Mouse (Mus musculus) stomach, embryonic 16.5 days (tissue): ENCODE results near the gene Spef1. TPM values are rescaled to one million over a fixed set of nuclear protein-coding genes. Genes with fewer than 3 reads are reported as not detected.

Experiments
- ATAC-seq: fragments of 200-750 bp; cut with Nextera tagmentation; 2 replicates; pipeline ENCODE4 v1.8.0; 2017; ENCODE audit warnings: moderate number of reproducible peaks, moderate TSS enrichment; ENCODE audit not compliant: insufficient read depth, low FRiP score
- H3K27ac ChIP-seq: fragments of 300-500 bp; sonication (generic); 2 replicates; pipeline ENCODE4 v1.5.1; 2014; ENCODE audit warnings: low read length
- H3K27me3 ChIP-seq: fragments of 300-500 bp; sonication (generic); 2 replicates; pipeline ENCODE4 v1.6.1; 2014; ENCODE audit warnings: low read length, control low read depth, mixed read lengths; ENCODE audit not compliant: control insufficient read depth, insufficient read depth
- H3K36me3 ChIP-seq: fragments of 300-500 bp; sonication (generic); 2 replicates; pipeline ENCODE4 v1.6.1; 2014; ENCODE audit warnings: low read length; ENCODE audit not compliant: control insufficient read depth, insufficient read depth
- H3K4me1 ChIP-seq: fragments of 300-500 bp; sonication (generic); 2 replicates; pipeline ENCODE4 v1.6.1; 2014; ENCODE audit warnings: low read length, control low read depth, mixed read lengths; ENCODE audit not compliant: control insufficient read depth, insufficient read depth
- H3K4me2 ChIP-seq: fragments of 300-500 bp; sonication (generic); 2 replicates; pipeline ENCODE4 v1.6.1; 2014; ENCODE audit warnings: low read depth, low read length, mixed read lengths
- H3K4me3 ChIP-seq: fragments of 300-500 bp; sonication (generic); replicated peaks from 2 replicates; pipeline ENCODE4 v1.5.1; 2014; ENCODE audit warnings: mild to moderate bottlenecking, low read length
- H3K9ac ChIP-seq: fragments of 300-500 bp; sonication (generic); 2 replicates; pipeline ENCODE4 v1.6.1; 2014; ENCODE audit warnings: low read length
- H3K9me3 ChIP-seq: fragments of 300-500 bp; sonication (generic); replicated peaks from 2 replicates; pipeline ENCODE4 v1.6.1; 2016; ENCODE audit warnings: low read length, control low read depth; ENCODE audit not compliant: control insufficient read depth
- WGBS: fragments of 180-500 bp; shearing (Covaris S2); extraction: QIAGEN DNeasy Blood & Tissue Kit; methylation state at CpG from one replicate; pipeline ENCODE4 v1.1.7; 2014; 5-methylcytosine and 5-hydroxymethylcytosine counted together
- polyA plus RNA-seq: library from polyadenylated mRNA; unstranded; fragments of >200 nt; fragmentation: Nextera tagmentation; extraction: Ambion mirVana; gene quantifications from 2 replicates; pipeline ENCODE4 v1.2.1, GENCODE M21; 2015

Gene Spef1
- polyA plus RNA-seq, 1 experiment from 2014 or later = 3.6 TPM

DNA sequence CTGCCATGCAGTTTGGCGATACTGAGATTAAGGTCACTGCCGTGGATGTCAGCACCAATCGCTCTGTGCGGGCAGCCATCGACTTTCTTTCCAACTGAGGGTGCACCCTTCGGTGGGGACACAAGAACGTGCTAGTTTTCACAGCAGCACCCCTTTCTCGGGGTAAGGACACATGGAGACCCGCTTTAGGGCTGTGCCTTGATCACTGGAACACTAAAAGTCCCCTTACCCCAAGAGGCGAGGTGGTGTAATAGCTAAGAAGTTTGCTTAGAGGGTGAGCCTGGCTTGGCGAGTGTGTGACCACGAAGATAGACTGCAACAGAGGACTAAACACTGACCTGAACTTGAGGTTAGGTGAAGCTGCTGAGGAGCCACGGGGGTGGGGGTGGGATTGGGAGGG is 42.0 kb downstream of the Spef1 start:
- 57% methylated on average over 13 of the region's 13 CpGs for WGBS
- no peaks in the 10 kb centered on the region for H3K9me3 ChIP-seq
- H3K27ac ChIP-seq = no peak overlapping the region
- ATAC-seq = no peak
- H3K4me3 ChIP-seq = no peak overlapping the region
- H3K4me1 ChIP-seq = peaks cover 5% of the 10 kb centered on the region; the same call in 1 of the 2 replicates
- H3K27me3 ChIP-seq = no peaks in the 10 kb centered on the region
- no peak overlapping the region for H3K9ac ChIP-seq
- H3K4me2 ChIP-seq = no peak overlapping the region
- peaks cover 25% of the 10 kb centered on the region for H3K36me3 ChIP-seq

DNA sequence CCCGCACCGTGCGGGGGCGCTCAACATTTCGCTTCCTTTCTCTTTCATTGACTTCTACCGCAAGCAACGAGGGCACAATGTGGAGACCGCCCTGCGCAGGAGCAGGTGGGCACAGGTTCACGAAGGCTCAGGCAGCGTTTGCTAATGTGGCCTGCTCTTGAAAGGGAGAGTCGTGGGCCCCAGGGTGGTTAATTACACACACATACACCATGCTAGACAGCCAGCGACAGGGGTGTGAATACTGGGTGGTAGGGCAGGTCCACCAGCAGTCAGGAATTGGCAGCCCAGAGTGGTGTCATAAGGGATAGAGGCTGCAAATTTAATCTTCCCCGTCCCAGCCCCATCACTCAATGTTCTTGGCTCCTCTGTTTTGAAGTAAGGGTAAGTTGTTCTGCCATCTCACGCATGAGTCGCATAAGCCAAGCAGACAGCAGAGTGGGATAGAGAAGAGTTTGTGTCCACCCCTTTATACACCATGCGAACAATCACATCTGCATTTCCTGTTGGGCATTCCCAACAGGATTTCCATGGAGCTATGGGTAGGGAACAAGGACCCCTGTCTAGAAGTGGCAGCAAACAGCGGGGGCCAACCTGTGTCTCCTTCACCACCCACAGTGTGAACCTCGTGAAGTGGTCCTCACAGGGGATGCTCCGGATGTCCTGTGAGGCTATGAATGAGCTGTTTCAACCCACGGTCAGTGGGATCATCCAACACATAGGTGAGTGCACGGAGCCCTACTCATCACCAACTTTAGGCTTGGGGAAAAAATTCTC is 43.9 kb downstream of the Spef1 start:
- Histone ChIP-seq H3K27ac (no peak overlapping the region), H3K4me1 (peaks cover 5% of the 10 kb centered on the region; the same call in 1 of the 2 replicates), H3K9me3 (no peaks in the 10 kb centered on the region), H3K9ac (no peak overlapping the region), H3K4me3 (no peak overlapping the region), H3K4me2 (peak overlapping the region; percentile 36; the same call in 1 of the 2 replicates), H3K27me3 (no peaks in the 10 kb centered on the region), H3K36me3 (peaks cover 19% of the 10 kb centered on the region)
- 68% methylated on average over 22 of the region's 22 CpGs for WGBS
- no peak for ATAC-seq

DNA sequence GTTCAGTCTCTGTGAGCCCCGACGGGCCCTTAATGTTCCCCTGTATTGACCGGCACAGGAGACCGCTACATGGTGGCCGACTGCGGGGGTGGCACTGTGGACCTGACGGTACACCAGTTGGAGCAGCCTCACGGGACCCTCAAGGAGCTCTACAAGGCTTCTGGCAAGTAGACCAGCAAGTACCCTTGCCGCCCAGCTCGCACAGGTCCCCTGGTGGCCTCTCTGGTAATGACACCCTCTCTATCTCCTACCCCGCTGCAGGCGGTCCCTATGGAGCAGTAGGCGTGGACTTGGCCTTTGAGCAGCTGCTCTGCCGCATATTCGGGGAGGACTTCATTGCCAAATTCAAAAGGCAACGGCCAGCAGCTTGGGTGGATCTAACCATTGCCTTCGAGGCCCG is 44.5 kb downstream of the Spef1 start:
- peak; percentile 76; the same call in 1 of the 2 replicates for ATAC-seq
- Histone ChIP-seq H3K36me3 (peaks cover 15% of the 10 kb centered on the region), H3K4me1 (peaks cover 5% of the 10 kb centered on the region; the same call in 1 of the 2 replicates), H3K27ac (no peak overlapping the region), H3K9me3 (no peaks in the 10 kb centered on the region), H3K4me2 (peak overlapping the region; percentile 36; the same call in 1 of the 2 replicates), H3K9ac (0 out of 2 replicates have a peak overlapping the region, but pooled peaks have one; percentile 0), H3K27me3 (no peaks in the 10 kb centered on the region), H3K4me3 (no peak overlapping the region)
- 26% methylated on average over 18 of the region's 18 CpGs for WGBS

DNA sequence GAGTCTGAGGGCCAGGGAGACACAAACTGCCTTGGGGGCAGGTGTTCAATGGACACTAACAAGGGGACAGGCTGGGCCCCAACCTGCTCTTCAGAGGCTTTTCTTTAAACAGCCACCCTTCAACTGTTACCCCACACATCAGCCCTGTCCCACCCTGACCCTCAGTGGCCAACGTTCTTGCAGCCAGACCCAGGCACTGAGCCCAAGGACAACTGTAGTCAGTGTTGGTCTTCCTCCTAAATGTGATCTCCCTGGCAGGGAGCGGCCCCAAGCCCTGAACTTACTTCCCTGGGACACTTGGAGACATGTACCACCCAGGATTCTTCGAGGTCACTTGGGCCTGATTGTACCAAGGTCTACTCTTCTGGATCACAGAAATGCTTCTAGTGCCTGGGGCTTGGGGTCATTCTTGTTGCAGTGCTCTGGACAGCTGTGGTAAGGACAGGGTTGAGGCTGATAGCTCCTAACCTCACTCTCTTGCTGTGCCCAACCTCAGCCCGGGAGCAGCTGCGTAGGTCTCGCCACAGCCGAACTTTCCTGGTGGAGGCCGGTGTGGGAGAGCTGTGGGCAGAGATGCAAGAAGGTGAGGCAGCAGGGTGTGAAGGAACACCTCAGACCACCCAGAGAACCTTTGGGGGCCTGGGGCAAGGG is 45.6 kb downstream of the Spef1 start:
- 86% methylated on average over 8 of the region's 8 CpGs for WGBS
- no peaks in the 10 kb centered on the region for H3K9me3 ChIP-seq
- no peaks in the 10 kb centered on the region for H3K27me3 ChIP-seq
- H3K27ac ChIP-seq = no peak overlapping the region
- H3K4me3 ChIP-seq = no peak overlapping the region
- H3K4me2 ChIP-seq = no peak overlapping the region
- H3K9ac ChIP-seq = no peak overlapping the region
- H3K4me1 ChIP-seq = peaks cover 5% of the 10 kb centered on the region; the same call in 1 of the 2 replicates
- peaks cover 15% of the 10 kb centered on the region for H3K36me3 ChIP-seq
- no peak for ATAC-seq

DNA sequence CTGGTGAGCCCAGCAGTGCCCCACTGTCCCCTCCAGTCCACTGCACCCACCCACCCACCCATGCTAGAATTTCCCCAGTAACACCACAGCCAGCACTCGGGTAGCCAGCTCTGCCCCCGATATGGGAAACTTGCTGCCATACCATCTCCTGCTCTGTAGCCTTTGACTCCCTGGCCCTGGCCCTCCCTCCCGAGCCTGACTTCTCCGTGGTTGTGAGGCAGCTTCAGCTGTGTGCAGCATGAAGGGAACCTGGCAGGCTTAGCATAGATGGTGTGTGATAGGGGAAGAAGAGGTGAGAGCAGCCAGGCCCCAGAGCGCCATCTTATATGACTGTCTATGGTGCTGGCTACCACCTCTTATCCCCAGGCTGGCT is 46.6 kb downstream of the Spef1 start:
- Histone ChIP-seq H3K9me3 (no peaks in the 10 kb centered on the region), H3K36me3 (peaks cover 12% of the 10 kb centered on the region; the same call in 1 of the 2 replicates), H3K4me1 (peaks cover 5% of the 10 kb centered on the region; the same call in 1 of the 2 replicates), H3K4me3 (no peak overlapping the region), H3K27ac (no peak overlapping the region), H3K4me2 (no peak overlapping the region), H3K9ac (peak overlapping the region; percentile 35), H3K27me3 (no peaks in the 10 kb centered on the region)
- ATAC-seq = no peak
- WGBS = 64% methylated on average over 5 of the region's 5 CpGs

DNA sequence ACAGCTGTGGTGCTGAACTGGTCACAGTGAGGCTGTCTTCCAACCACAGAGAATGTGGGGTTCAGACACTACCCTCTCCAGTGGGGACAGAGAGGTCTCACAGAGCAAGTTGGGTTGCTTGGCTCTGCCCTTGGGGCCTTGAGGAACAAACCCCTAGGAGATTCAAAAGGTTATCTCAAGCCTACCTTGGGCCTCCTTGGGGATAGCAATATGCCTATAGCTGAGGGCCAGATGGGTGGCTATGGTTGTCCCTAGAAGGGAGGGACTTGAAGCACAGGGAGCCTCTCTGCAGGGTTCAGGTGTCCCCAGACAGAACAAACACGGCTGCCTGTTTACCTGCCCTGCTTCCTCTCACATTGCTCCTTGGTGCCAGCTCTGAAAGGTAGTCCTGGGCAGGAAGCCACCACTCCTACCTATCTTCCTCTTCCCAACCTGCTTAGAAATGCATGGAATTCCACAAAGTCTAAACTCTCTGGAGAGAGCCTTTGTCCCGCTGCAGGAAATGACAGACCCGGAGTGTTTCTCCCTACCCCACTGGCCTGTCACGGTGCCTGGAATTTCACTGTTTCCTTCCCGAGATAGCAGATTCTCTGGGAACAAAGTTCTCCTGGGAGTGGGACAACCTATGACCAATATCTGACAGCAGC is 47.1 kb downstream of the Spef1 start:
- H3K4me1 ChIP-seq = peaks cover 5% of the 10 kb centered on the region; the same call in 1 of the 2 replicates
- no peaks in the 10 kb centered on the region for H3K9me3 ChIP-seq
- no peak overlapping the region; the same call in 1 of the 2 replicates for H3K9ac ChIP-seq
- WGBS = 26% methylated on average over 5 of the region's 5 CpGs
- no peak for ATAC-seq
- no peak overlapping the region for H3K4me2 ChIP-seq
- H3K27me3 ChIP-seq = no peaks in the 10 kb centered on the region
- peaks cover 9% of the 10 kb centered on the region; the same call in 1 of the 2 replicates for H3K36me3 ChIP-seq
- H3K4me3 ChIP-seq = no peak overlapping the region
- peak overlapping the region; percentile 47; the same call in 1 of the 2 replicates for H3K27ac ChIP-seq

DNA sequence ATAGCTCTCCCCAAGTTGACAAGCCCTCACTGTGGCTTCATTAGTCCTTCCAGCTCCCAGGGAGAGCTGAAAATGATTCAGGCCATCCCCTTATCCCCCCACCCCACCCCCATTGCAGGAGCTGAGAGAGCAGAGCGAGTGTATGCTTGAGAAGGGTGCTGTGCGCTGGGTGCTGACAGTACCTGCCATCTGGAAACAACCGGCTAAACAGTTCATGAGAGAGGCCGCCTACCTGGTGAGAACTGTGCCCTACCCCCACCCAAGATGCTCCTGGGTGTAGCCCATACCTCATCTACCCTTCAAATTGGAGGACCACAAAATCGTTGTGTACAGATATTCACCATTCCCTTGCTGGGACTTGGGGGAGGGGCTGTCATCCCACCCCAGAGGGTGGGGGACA is 47.8 kb downstream of the Spef1 start:
- Histone ChIP-seq H3K4me2 (no peak overlapping the region), H3K9me3 (no peaks in the 10 kb centered on the region), H3K27ac (no peak overlapping the region), H3K36me3 (peaks cover 5% of the 10 kb centered on the region; the same call in 1 of the 2 replicates), H3K9ac (no peak overlapping the region), H3K4me1 (peaks cover 8% of the 10 kb centered on the region; the same call in 1 of the 2 replicates), H3K4me3 (no peak overlapping the region), H3K27me3 (no peaks in the 10 kb centered on the region)
- ATAC-seq = no peak
- WGBS = 86% methylated on average over 5 of the region's 5 CpGs

DNA sequence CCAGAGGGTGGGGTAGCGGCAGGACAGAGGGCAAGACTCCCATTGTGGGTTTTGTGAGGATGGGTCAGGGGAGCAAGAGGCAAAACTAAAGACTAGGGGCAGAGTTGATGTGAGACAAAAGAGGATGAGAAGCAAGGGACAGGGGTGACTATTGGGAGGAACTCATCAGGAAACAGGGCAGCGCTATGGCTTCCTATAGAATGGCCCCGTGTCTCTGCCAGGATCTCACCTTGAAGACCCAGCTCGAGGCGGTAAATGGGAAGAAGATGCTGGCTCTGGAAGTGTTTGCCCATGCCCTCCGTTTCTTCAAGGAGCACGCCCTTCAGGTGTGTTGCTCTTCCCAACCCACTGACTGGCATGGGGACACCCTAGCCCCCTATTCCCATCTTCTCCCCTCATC is 48.3 kb downstream of the Spef1 start:
- no peak overlapping the region for H3K9ac ChIP-seq
- H3K4me2 ChIP-seq = no peak overlapping the region
- ATAC-seq = no peak
- H3K27ac ChIP-seq = no peak overlapping the region
- WGBS = 95% methylated on average over 7 of the region's 7 CpGs
- H3K36me3 ChIP-seq = 0 out of 2 replicates have a peak, but pooled peaks cover 3% of the 10 kb centered on the region
- no peaks in the 10 kb centered on the region for H3K27me3 ChIP-seq
- H3K4me1 ChIP-seq = peaks cover 8% of the 10 kb centered on the region; the same call in 1 of the 2 replicates
- no peaks in the 10 kb centered on the region for H3K9me3 ChIP-seq
- no peak overlapping the region for H3K4me3 ChIP-seq
